Mouse (Mus musculus): Measurements from ENCODE around the gene Plekhh2. TPM values are rescaled to one million over a fixed set of nuclear protein-coding genes. Genes with fewer than 3 reads are reported as not detected.

The Plekhh2 gene
- polyA plus RNA-seq, 1 experiment from 2014 or later: 12.7 TPM

GRCm38 (mm10) chr17:84637971-84638370, 126.3 kb downstream of the Plekhh2 start:
- Histone ChIP-seq H3K27me3 (replicated peaks; ENCODE audit: control insufficient read depth, insufficient read depth, low read length) (no peaks in the 10 kb centered on the region), H3K27ac (ENCODE audit: low read depth) (no peak overlapping the region), H3K9ac (ENCODE audit: low read length) (no peak overlapping the region), H3K9me3 (ENCODE audit: control insufficient read depth, low read length) (no peaks in the 10 kb centered on the region), H3K36me3 (ENCODE audit: control insufficient read depth, insufficient read depth, low read length) (0 out of 2 replicates have a peak, but pooled peaks cover 4% of the 10 kb centered on the region), H3K4me1 (replicated peaks; ENCODE audit: control insufficient read depth, insufficient read depth, low read length) (0 out of 2 replicates have a peak, but pooled peaks cover 5% of the 10 kb centered on the region), H3K4me3 (ENCODE audit: low read depth, low read length) (no peak overlapping the region), H3K4me2 (ENCODE audit: low read length) (no peak overlapping the region)
- DNase-seq (ENCODE audit: low spot score) (no peak), ATAC-seq (replicated peaks; ENCODE audit: low FRiP score, low TSS enrichment, low read depth) (no peak)
- WGBS: 92% methylated on average over 6 of the region's 6 CpGs

GRCm38 (mm10) chr17:84639796-84640378, 128.2 kb downstream of the Plekhh2 start:
- Histone ChIP-seq H3K4me2 (ENCODE audit: low read length) (no peak overlapping the region), H3K4me3 (ENCODE audit: low read depth, low read length) (no peak overlapping the region), H3K27me3 (replicated peaks; ENCODE audit: control insufficient read depth, insufficient read depth, low read length) (no peaks in the 10 kb centered on the region), H3K9me3 (ENCODE audit: control insufficient read depth, low read length) (no peaks in the 10 kb centered on the region), H3K36me3 (ENCODE audit: control insufficient read depth, insufficient read depth, low read length) (0 out of 2 replicates have a peak, but pooled peaks cover 4% of the 10 kb centered on the region), H3K9ac (ENCODE audit: low read length) (no peak overlapping the region), H3K4me1 (replicated peaks; ENCODE audit: control insufficient read depth, insufficient read depth, low read length) (peaks cover 10% of the 10 kb centered on the region; the same call in 1 of the 2 replicates), H3K27ac (ENCODE audit: low read depth) (no peak overlapping the region)
- no peak for ATAC-seq (replicated peaks; ENCODE audit: low FRiP score, low TSS enrichment, low read depth)
- 75% methylated on average over 10 of the region's 10 CpGs for WGBS
- DNase-seq (ENCODE audit: low spot score): no peak

- Histone ChIP-seq H3K9ac (ENCODE audit: low read length) (no peak overlapping the region), H3K9me3 (ENCODE audit: control insufficient read depth, low read length) (no peaks in the 10 kb centered on the region), H3K36me3 (ENCODE audit: control insufficient read depth, insufficient read depth, low read length) (no peaks in the 10 kb centered on the region), H3K4me3 (ENCODE audit: low read depth, low read length) (no peak overlapping the region), H3K27me3 (replicated peaks; ENCODE audit: control insufficient read depth, insufficient read depth, low read length) (no peaks in the 10 kb centered on the region), H3K4me2 (ENCODE audit: low read length) (no peak overlapping the region), H3K27ac (ENCODE audit: low read depth) (peak overlapping the region; percentile 5; the same call in 1 of the 2 replicates), H3K4me1 (replicated peaks; ENCODE audit: control insufficient read depth, insufficient read depth, low read length) (peaks cover 12% of the 10 kb centered on the region; the same call in 1 of the 2 replicates)
- no peak for ATAC-seq (replicated peaks; ENCODE audit: low FRiP score, low TSS enrichment, low read depth)
- 40% methylated on average over 3 of the region's 3 CpGs for WGBS
- DNase-seq (ENCODE audit: low spot score): peak; percentile 80
Measured at GRCm38 (mm10) chr17:84641893-84642292, 130.2 kb downstream of the Plekhh2 start.

- H3K27me3 ChIP-seq (replicated peaks; ENCODE audit: control insufficient read depth, insufficient read depth, low read length): no peaks in the 10 kb centered on the region
- WGBS: 71% methylated on average over 9 of the region's 9 CpGs
- no peak overlapping the region for H3K9ac ChIP-seq (ENCODE audit: low read length)
- ATAC-seq (replicated peaks; ENCODE audit: low FRiP score, low TSS enrichment, low read depth) (no peak), DNase-seq (ENCODE audit: low spot score) (no peak)
- no peaks in the 10 kb centered on the region for H3K9me3 ChIP-seq (ENCODE audit: control insufficient read depth, low read length)
- H3K4me2 ChIP-seq (ENCODE audit: low read length): no peak overlapping the region
- H3K27ac ChIP-seq (ENCODE audit: low read depth): peak overlapping the region; percentile 5; the same call in 1 of the 2 replicates
- no peaks in the 10 kb centered on the region for H3K36me3 ChIP-seq (ENCODE audit: control insufficient read depth, insufficient read depth, low read length)
- no peak overlapping the region for H3K4me3 ChIP-seq (ENCODE audit: low read depth, low read length)
- peaks cover 12% of the 10 kb centered on the region; the same call in 1 of the 2 replicates for H3K4me1 ChIP-seq (replicated peaks; ENCODE audit: control insufficient read depth, insufficient read depth, low read length)
Measured at GRCm38 (mm10) chr17:84642324-84642723, 130.6 kb downstream of the Plekhh2 start.

- H3K4me1 ChIP-seq (replicated peaks; ENCODE audit: control insufficient read depth, insufficient read depth, low read length): peaks cover 12% of the 10 kb centered on the region; the same call in 1 of the 2 replicates
- no peak overlapping the region for H3K9ac ChIP-seq (ENCODE audit: low read length)
- H3K27me3 ChIP-seq (replicated peaks; ENCODE audit: control insufficient read depth, insufficient read depth, low read length): no peaks in the 10 kb centered on the region
- no peak overlapping the region for H3K4me3 ChIP-seq (ENCODE audit: low read depth, low read length)
- WGBS: 54% methylated on average over 16 of the region's 16 CpGs
- H3K36me3 ChIP-seq (ENCODE audit: control insufficient read depth, insufficient read depth, low read length): no peaks in the 10 kb centered on the region
- no peak overlapping the region for H3K27ac ChIP-seq (ENCODE audit: low read depth)
- H3K4me2 ChIP-seq (ENCODE audit: low read length): no peak overlapping the region
- no peaks in the 10 kb centered on the region for H3K9me3 ChIP-seq (ENCODE audit: control insufficient read depth, low read length)
- ATAC-seq (replicated peaks; ENCODE audit: low FRiP score, low TSS enrichment, low read depth) (no peak), DNase-seq (ENCODE audit: low spot score) (no peak)
Measured at GRCm38 (mm10) chr17:84644292-84645050, 132.8 kb downstream of the Plekhh2 start.

GRCm38 (mm10) chr17:84645119-84645518, 133.4 kb downstream of the Plekhh2 start:
- Histone ChIP-seq H3K36me3 (ENCODE audit: control insufficient read depth, insufficient read depth, low read length) (no peaks in the 10 kb centered on the region), H3K27ac (ENCODE audit: low read depth) (no peak overlapping the region), H3K4me2 (ENCODE audit: low read length) (no peak overlapping the region), H3K9me3 (ENCODE audit: control insufficient read depth, low read length) (no peaks in the 10 kb centered on the region), H3K4me3 (ENCODE audit: low read depth, low read length) (no peak overlapping the region), H3K27me3 (replicated peaks; ENCODE audit: control insufficient read depth, insufficient read depth, low read length) (no peaks in the 10 kb centered on the region), H3K4me1 (replicated peaks; ENCODE audit: control insufficient read depth, insufficient read depth, low read length) (peaks cover 12% of the 10 kb centered on the region; the same call in 1 of the 2 replicates), H3K9ac (ENCODE audit: low read length) (no peak overlapping the region)
- DNase-seq (ENCODE audit: low spot score) (no peak), ATAC-seq (replicated peaks; ENCODE audit: low FRiP score, low TSS enrichment, low read depth) (no peak)
- WGBS: 38% methylated on average over 9 of the region's 9 CpGs

GRCm38 (mm10) chr17:84645894-84646293, 134.2 kb downstream of the Plekhh2 start:
- 15% methylated on average over 4 of the region's 7 CpGs for WGBS
- ATAC-seq (replicated peaks; ENCODE audit: low FRiP score, low TSS enrichment, low read depth): no peak
- no peaks in the 10 kb centered on the region; the same call in 1 of the 2 replicates for H3K36me3 ChIP-seq (ENCODE audit: control insufficient read depth, insufficient read depth, low read length)
- no peak overlapping the region for H3K4me3 ChIP-seq (ENCODE audit: low read depth, low read length)
- H3K9ac ChIP-seq (ENCODE audit: low read length): no peak overlapping the region
- no peaks in the 10 kb centered on the region for H3K27me3 ChIP-seq (replicated peaks; ENCODE audit: control insufficient read depth, insufficient read depth, low read length)
- H3K27ac ChIP-seq (ENCODE audit: low read depth): no peak overlapping the region
- DNase-seq (ENCODE audit: low spot score): no peak
- peaks cover 12% of the 10 kb centered on the region; the same call in 1 of the 2 replicates for H3K4me1 ChIP-seq (replicated peaks; ENCODE audit: control insufficient read depth, insufficient read depth, low read length)
- H3K4me2 ChIP-seq (ENCODE audit: low read length): no peak overlapping the region
- H3K9me3 ChIP-seq (ENCODE audit: control insufficient read depth, low read length): no peaks in the 10 kb centered on the region

- DNase-seq (ENCODE audit: low spot score) (no peak), ATAC-seq (replicated peaks; ENCODE audit: low FRiP score, low TSS enrichment, low read depth) (no peak)
- Histone ChIP-seq H3K36me3 (ENCODE audit: control insufficient read depth, insufficient read depth, low read length) (no peaks in the 10 kb centered on the region; the same call in 1 of the 2 replicates), H3K27ac (ENCODE audit: low read depth) (no peak overlapping the region), H3K27me3 (replicated peaks; ENCODE audit: control insufficient read depth, insufficient read depth, low read length) (no peaks in the 10 kb centered on the region), H3K4me1 (replicated peaks; ENCODE audit: control insufficient read depth, insufficient read depth, low read length) (peaks cover 12% of the 10 kb centered on the region; the same call in 1 of the 2 replicates), H3K9me3 (ENCODE audit: control insufficient read depth, low read length) (no peaks in the 10 kb centered on the region), H3K9ac (ENCODE audit: low read length) (no peak overlapping the region), H3K4me2 (ENCODE audit: low read length) (no peak overlapping the region), H3K4me3 (ENCODE audit: low read depth, low read length) (no peak overlapping the region)
- 61% methylated on average over 2 of the region's 2 CpGs for WGBS
Measured at GRCm38 (mm10) chr17:84646477-84646876, 134.8 kb downstream of the Plekhh2 start.
